9 mouse cellular contexts compared by ENCODE assay signal in the genomic region with DNA sequence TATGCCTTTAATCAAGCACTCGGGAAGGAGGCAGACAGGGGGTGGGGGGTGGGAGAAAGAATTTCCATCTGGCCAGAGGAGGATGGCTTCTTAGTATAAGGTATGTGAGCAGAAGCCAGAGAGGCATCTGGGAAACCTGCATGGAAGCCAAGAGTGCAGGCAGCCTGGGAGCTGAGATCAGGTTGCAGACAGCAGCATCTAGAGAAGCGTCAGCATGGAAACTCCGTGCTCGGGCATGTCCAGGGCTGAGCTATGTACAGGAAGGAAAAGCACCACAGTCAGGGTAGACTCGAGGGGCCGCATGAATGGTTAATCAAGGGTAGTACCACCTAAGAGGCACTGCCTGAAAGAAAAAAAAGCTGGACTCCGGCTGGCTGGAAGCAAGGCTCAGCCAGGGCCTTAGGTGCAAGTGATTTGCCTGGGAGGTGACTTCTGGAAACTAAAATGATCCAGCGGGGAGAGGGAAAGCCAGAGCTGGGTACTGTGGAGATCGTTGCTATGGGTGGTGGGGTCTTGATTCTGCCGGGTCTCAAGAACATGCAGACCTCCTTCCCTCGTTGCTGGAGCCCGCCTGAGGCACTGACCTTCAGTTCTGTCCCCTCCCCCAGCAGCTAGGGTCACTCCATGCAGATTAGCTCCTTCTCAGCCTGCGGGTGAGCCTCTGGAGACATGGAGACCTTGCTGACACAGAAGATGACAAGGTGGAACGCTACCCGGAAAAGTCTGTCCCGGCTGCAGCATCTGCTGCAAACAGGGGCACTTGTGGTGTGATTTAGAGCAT. TPM values are rescaled to one million over a fixed set of nuclear protein-coding genes. Genes with fewer than 3 reads are reported as not detected.
DNase-seq lines count a peak whose midpoint lies in the region; ATAC-seq lines count a peak whose summit lies in the region.
"Had no signal": no experiment of that assay in that cellular context is flagged by ENCODE, and none has a peak within 500 bp of the region (broad histone marks: within the 10 kb centered on the region; RNA-seq: fewer than 3 reads in every experiment).

No protein-coding gene starts in this region.

- H3K4me2 ChIP-seq in kidney, embryonic 14.5 days (replicated peaks; ENCODE audit: low read depth, low read length), result no peak overlapping the region
- peak overlapping the region; percentile 13; the same call in 1 of the 2 replicates for H3K4me2 ChIP-seq in embryonic facial prominence, embryonic 11.5 days (ENCODE audit: low read depth, low read length)

- H3K4me3 ChIP-seq in kidney, embryonic 14.5 days (ENCODE audit: low read length), result no peak overlapping the region
- no peak overlapping the region for H3K4me3 ChIP-seq in embryonic facial prominence, embryonic 11.5 days (ENCODE audit: low read depth, low read length)

- no peaks in the 10 kb centered on the region for H3K36me3 ChIP-seq in kidney, embryonic 14.5 days (ENCODE audit: control insufficient read depth, insufficient read depth, low read length)
- H3K36me3 ChIP-seq in embryonic facial prominence, embryonic 11.5 days (replicated peaks; ENCODE audit: control insufficient read depth, insufficient read depth, low read depth, low read length), result no peaks in the 10 kb centered on the region

- H3K27me3 ChIP-seq in kidney, embryonic 14.5 days (ENCODE audit: control insufficient read depth, insufficient read depth, low read length), result no peaks in the 10 kb centered on the region
- H3K27me3 ChIP-seq in embryonic facial prominence, embryonic 11.5 days (ENCODE audit: control insufficient read depth, insufficient read depth, low read length), result no peaks in the 10 kb centered on the region

- no peak for DNase-seq in kidney, adult 11 months
- DNase-seq in NIH3T3 (ENCODE audit: low read depth), result peak; percentile 33
- peak; percentile 69 for DNase-seq in embryonic facial prominence, embryonic 11.5 days (ENCODE audit: low spot score)
- peak; percentile 30 for DNase-seq in mesoderm, embryonic 11.5 days (ENCODE audit: low read depth, low spot score)
- DNase-seq in Muller cell, postnatal 12 days (ENCODE audit: inconsistent ontology term), result no peak
- DNase-seq in left cerebral cortex, adult 11 months (ENCODE audit: low spot score), result no peak
- DNase-seq: cerebellum, adult 11-12 months; lung, postnatal 14 days had no signal

- peak; percentile 80 for ATAC-seq in kidney, embryonic 14.5 days (ENCODE audit: low FRiP score, low TSS enrichment)
- ATAC-seq in embryonic facial prominence, embryonic 11.5 days (replicated peaks; ENCODE audit: insufficient number of reproducible peaks, low FRiP score, low TSS enrichment, low read depth), result peak; percentile 68

- WGBS in kidney, embryonic 14.5 days, result 21% methylated on average over 16 of the region's 16 CpGs
- WGBS in embryonic facial prominence, embryonic 11.5 days, result 17% methylated on average over 16 of the region's 16 CpGs

- peak overlapping the region; percentile 29; the same call in 1 of the 2 replicates for H3K9ac ChIP-seq in kidney, embryonic 14.5 days (ENCODE audit: low read depth, low read length)
- peak overlapping the region; percentile 1; the same call in 1 of the 2 replicates for H3K9ac ChIP-seq in embryonic facial prominence, embryonic 11.5 days (replicated peaks; ENCODE audit: low read length)

- H3K9me3 ChIP-seq in kidney, embryonic 14.5 days (ENCODE audit: control insufficient read depth, low read length), result no peaks in the 10 kb centered on the region
- H3K9me3 ChIP-seq in embryonic facial prominence, embryonic 11.5 days (replicated peaks; ENCODE audit: control insufficient read depth, low read length), result no peaks in the 10 kb centered on the region

- H3K4me1 ChIP-seq in kidney, embryonic 14.5 days (ENCODE audit: control insufficient read depth, insufficient read depth, low read length), result peaks cover 12% of the 10 kb centered on the region
- peaks cover 7% of the 10 kb centered on the region; the same call in 1 of the 2 replicates for H3K4me1 ChIP-seq in embryonic facial prominence, embryonic 11.5 days (ENCODE audit: control insufficient read depth, insufficient read depth, low read length)

- no peak overlapping the region for H3K27ac ChIP-seq in kidney, embryonic 14.5 days (ENCODE audit: low read depth, low read length)
- peak overlapping the region; percentile 78 for H3K27ac ChIP-seq in embryonic facial prominence, embryonic 11.5 days (replicated peaks; ENCODE audit: low read depth, low read length)

RNA-seq across cellular contexts. Expression of gene Drc3, which starts 13.3 kb away (rescaled TPM):
- polyA plus RNA-seq in kidney, embryonic 14.5 days (2014; fragmentation: Nextera tagmentation; extraction: Ambion mirVana), result 1.3 and 1.5 TPM in 2 replicates
- 1.3 and 2.2 TPM in 2 replicates for polyA plus RNA-seq in embryonic facial prominence, embryonic 11.5 days (2014; fragmentation: Nextera tagmentation; extraction: Ambion mirVana)

RNA-seq across cellular contexts. Expression of gene Tom1l2, which starts 13.7 kb away (rescaled TPM):
- 11.3 and 19.3 TPM in 2 replicates for polyA plus RNA-seq in kidney, embryonic 14.5 days (2014; fragmentation: Nextera tagmentation; extraction: Ambion mirVana)
- polyA plus RNA-seq in embryonic facial prominence, embryonic 11.5 days (2014; fragmentation: Nextera tagmentation; extraction: Ambion mirVana), result 9.0 and 11.5 TPM in 2 replicates

RNA-seq across cellular contexts. Expression of gene Gid4, which starts 50.5 kb away (rescaled TPM):
- 20.0 and 33.4 TPM in 2 replicates for polyA plus RNA-seq in kidney, embryonic 14.5 days (2014; fragmentation: Nextera tagmentation; extraction: Ambion mirVana)
- polyA plus RNA-seq in embryonic facial prominence, embryonic 11.5 days (2014; fragmentation: Nextera tagmentation; extraction: Ambion mirVana), result 26.5 and 27.3 TPM in 2 replicates

RNA-seq across cellular contexts. Expression of gene Atpaf2, which starts 51.8 kb away (rescaled TPM):
- polyA plus RNA-seq in kidney, embryonic 14.5 days (2014; fragmentation: Nextera tagmentation; extraction: Ambion mirVana), result 46.5 and 54.9 TPM in 2 replicates
- 47.9 and 53.1 TPM in 2 replicates for polyA plus RNA-seq in embryonic facial prominence, embryonic 11.5 days (2014; fragmentation: Nextera tagmentation; extraction: Ambion mirVana)

Comparison
In these comparisons a context has a peak if more than half of its experiments do, and no peak if none do; other contexts are left out.
1. DNase-seq: peak in NIH3T3 (single experiment), embryonic facial prominence, embryonic 11.5 days (single experiment) and mesoderm, embryonic 11.5 days (single experiment); none in kidney, adult 11 months (single experiment), Muller cell, postnatal 12 days (single experiment) and left cerebral cortex, adult 11 months (single experiment).